Mouse (Mus musculus) liver, embryonic 14.5 days (tissue): Measurements from ENCODE around the gene March8. TPM values are rescaled to one million over a fixed set of nuclear protein-coding genes. Genes with fewer than 3 reads are reported as not detected.

Experiments
- ATAC-seq: fragments of 200-750 bp; cut with Nextera tagmentation; 2 replicates; pipeline ENCODE4 v1.8.0; 2017; ENCODE audit warnings: moderate number of reproducible peaks, mild to moderate bottlenecking, moderate library complexity; ENCODE audit not compliant: insufficient read depth
- DNase-seq, 3 experiments: peaks; one replicate each; pipeline ENCODE4 v3.0.0-alpha.2; 2012 to 2013; ENCODE audit warnings: low read depth in 3 of 3, low spot score in 3 of 3
- H3K27ac ChIP-seq: fragments of 300-500 bp; sonication (generic); 2 replicates; pipeline ENCODE4 v1.5.1; 2014; ENCODE audit warnings: moderate library complexity, mild to moderate bottlenecking, control low read depth, inconsistent platforms
- H3K27me3 ChIP-seq: fragments of 300-500 bp; sonication (generic); 2 replicates; pipeline ENCODE4 v1.6.1; 2014; ENCODE audit warnings: mild to moderate bottlenecking, low read length, moderate library complexity; ENCODE audit not compliant: control insufficient read depth, insufficient read depth
- H3K36me3 ChIP-seq: fragments of 300-500 bp; sonication (generic); replicated peaks from 2 replicates; pipeline ENCODE4 v1.6.1; 2014; ENCODE audit warnings: low read depth; ENCODE audit not compliant: control insufficient read depth, insufficient read depth
- H3K4me1 ChIP-seq, 2 experiments: fragments of 200-500 bp in 1 of 2; fragments of 300-500 bp in 1 of 2; sonication (generic) in 1 of 2; replicated peaks; 2 replicates each; pipeline ENCODE4 v1.6.1; 2012 to 2014; ENCODE audit warnings: antibody characterized with exemption in 1 of 2, inconsistent platforms in 1 of 2, low read length in 1 of 2; ENCODE audit not compliant: control insufficient read depth in 2 of 2, insufficient read depth in 2 of 2
- H3K4me2 ChIP-seq: fragments of 300-500 bp; sonication (generic); 2 replicates; pipeline ENCODE4 v1.6.1; 2014; ENCODE audit warnings: low read depth, mild to moderate bottlenecking, control low read depth, moderate library complexity
- H3K4me3 ChIP-seq, 2 experiments: fragments of 200-500 bp in 1 of 2; fragments of 300-500 bp in 1 of 2; sonication (generic) in 1 of 2; 2 replicates each; pipeline ENCODE4 v1.5.1; 2012 to 2014; ENCODE audit warnings: low read depth in 2 of 2, low read length in 2 of 2, mild to moderate bottlenecking in 2 of 2, control low read depth in 1 of 2, inconsistent platforms in 1 of 2, moderate library complexity in 1 of 2; ENCODE audit not compliant: insufficient read depth in 1 of 2
- H3K9ac ChIP-seq: fragments of 300-500 bp; sonication (generic); replicated peaks from 2 replicates; pipeline ENCODE4 v1.6.1; 2014; ENCODE audit warnings: mild to moderate bottlenecking, control low read depth, moderate library complexity
- H3K9me3 ChIP-seq: fragments of 300-500 bp; sonication (generic); 2 replicates; pipeline ENCODE4 v1.6.1; 2016; ENCODE audit warnings: low read length, mixed read lengths; ENCODE audit not compliant: control insufficient read depth
- CTCF ChIP-seq: IDR thresholded peaks from 2 replicates; pipeline ENCODE4 v1.5.1; 2016; ENCODE audit warnings: antibody characterized with exemption, low read depth, control low read depth
- EP300 ChIP-seq: IDR thresholded peaks from 2 replicates; pipeline ENCODE4 v1.6.1; 2016; ENCODE audit warnings: antibody characterized with exemption, low read depth
- WGBS: fragments of 180-500 bp; shearing (Covaris S2); extraction: QIAGEN DNeasy Blood & Tissue Kit; methylation state at CpG from one replicate; pipeline ENCODE4 v1.1.7; 2014; ENCODE audit not compliant: insufficient replicate concordance; 5-methylcytosine and 5-hydroxymethylcytosine counted together
- polyA plus RNA-seq, 2 experiments: library from polyadenylated mRNA; depleted of rRNA in 1 of 2; stranded (reverse) in 1 of 2; unstranded in 1 of 2; fragments of >200 nt; fragmentation: Nextera tagmentation in 1 of 2; extraction: Ambion mirVana in 1 of 2; gene quantifications; 2 replicates each; pipeline versions ENCODE4 v1.2.1 to v1.2.3; 2012 to 2014

The March8 gene
- polyA plus RNA-seq, 2 experiments, result 80.1 to 82.4 TPM

DNA sequence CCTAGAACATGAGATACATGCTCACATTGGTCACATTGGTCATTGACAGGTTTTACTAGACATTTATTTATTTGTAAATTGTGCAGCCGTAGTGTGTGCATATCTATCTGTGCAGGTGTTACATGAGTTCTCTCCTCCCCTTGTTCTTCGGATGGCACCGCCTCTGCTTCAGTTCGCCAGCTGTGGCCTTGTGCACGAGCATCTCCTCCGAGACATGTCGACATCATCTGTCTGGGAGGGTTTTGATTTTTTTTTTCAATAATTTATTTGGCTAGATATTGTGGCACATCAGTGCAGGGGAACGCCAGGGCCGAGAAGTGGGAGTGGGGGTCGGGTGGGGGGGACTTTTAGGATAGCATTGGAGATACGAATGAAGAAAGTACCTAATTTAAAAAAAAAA lies 30.1 kb downstream of the March8 start:
- TF ChIP-seq CTCF (no peak), EP300 (no peak)
- no peak overlapping the region for H3K4me2 ChIP-seq
- ATAC-seq (no peak), DNase-seq (no peak)
- H3K27me3 ChIP-seq, result no peaks in the 10 kb centered on the region
- H3K4me3 ChIP-seq, result no peak overlapping the region
- peaks cover 22% of the 10 kb centered on the region for H3K36me3 ChIP-seq
- peaks cover 30 to 35% of the 10 kb centered on the region in 2 experiments for H3K4me1 ChIP-seq
- H3K27ac ChIP-seq, result no peak overlapping the region
- WGBS, result 56% methylated on average over 11 of the region's 11 CpGs
- H3K9ac ChIP-seq, result no peak overlapping the region
- H3K9me3 ChIP-seq, result no peaks in the 10 kb centered on the region

DNA sequence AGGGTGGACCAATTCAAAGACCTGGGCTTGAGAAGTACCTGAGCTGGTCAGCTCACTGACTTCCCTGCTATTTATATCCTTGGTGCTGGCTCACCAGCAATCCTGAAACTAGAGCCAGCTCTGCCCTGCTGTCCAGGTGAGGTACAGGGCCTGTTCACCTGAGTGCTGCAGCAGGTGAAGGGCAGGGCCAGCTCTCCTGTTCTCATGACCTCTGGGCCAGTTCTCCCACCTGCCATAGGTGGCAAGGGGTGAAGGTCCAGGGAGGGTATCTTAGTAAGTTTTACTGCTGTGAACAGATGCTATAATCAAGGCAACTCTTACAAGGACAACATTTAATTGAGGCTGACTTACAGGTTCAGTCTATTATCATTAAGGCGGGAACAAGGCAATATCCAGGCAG lies 32.0 kb downstream of the March8 start:
- peak overlapping the region; percentile 84 for H3K27ac ChIP-seq
- H3K9ac ChIP-seq, result peak overlapping the region; percentile 53
- H3K9me3 ChIP-seq, result no peaks in the 10 kb centered on the region
- WGBS, result 69% methylated on average over 1 of the region's 1 CpGs
- H3K27me3 ChIP-seq, result no peaks in the 10 kb centered on the region
- H3K4me3 ChIP-seq, result peak overlapping the region; percentile 3; a peak in 3 of 4 replicates
- peaks cover 17% of the 10 kb centered on the region for H3K36me3 ChIP-seq
- H3K4me2 ChIP-seq, result peak overlapping the region; percentile 65
- DNase-seq (no peak), ATAC-seq (peak; percentile 16; the same call in 1 of the 2 replicates)
- TF ChIP-seq CTCF (no peak), EP300 (no peak)
- peaks cover 41 to 45% of the 10 kb centered on the region in 2 experiments for H3K4me1 ChIP-seq

DNA sequence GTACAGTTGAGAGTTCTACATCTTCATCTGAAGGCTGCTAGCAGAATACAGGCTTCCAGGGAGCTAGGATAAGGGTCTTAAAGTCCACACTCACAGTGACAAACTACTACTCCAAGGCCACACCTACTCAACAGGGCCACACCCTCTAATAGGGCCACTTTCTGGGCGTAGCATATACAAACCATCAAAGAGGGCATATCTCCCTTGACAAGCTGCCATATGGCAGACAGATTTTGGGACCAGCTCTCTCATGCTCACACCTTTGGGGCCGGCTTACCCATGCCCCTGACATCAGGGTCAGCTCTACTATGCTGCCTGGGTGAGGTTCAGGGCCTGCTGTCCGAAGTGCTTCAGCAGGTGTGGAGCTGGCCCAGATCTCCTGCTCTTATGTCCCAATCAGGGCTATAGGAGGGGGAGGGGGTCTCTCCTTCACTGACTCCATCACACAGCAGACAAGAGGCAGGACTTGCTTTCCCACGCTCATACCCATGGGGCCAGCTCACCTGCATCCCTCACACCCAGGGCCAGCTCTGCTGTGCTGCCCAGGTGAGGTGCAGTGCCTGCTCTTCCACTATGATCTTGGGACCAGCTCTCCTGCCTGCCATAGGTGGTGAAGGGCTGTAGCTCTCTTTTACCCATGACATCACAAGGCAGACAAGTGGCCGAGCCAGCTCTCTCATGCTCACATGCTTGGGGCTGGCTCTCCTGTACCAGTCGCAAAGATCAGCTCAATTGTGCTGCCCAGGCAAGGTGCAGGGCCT lies 32.6 kb downstream of the March8 start:
- ATAC-seq, result peak; percentile 98
- WGBS, result 53% methylated on average over 6 of the region's 6 CpGs
- Histone ChIP-seq H3K27me3 (no peaks in the 10 kb centered on the region), H3K4me3 (peak overlapping the region in 1 of 2 experiments; percentile 9; a peak in 1 of 4 replicates), H3K4me2 (peak overlapping the region; percentile 65), H3K9ac (peak overlapping the region; percentile 53), H3K4me1 (peaks cover 42 to 45% of the 10 kb centered on the region in 2 experiments), H3K27ac (peak overlapping the region; percentile 84), H3K9me3 (no peaks in the 10 kb centered on the region), H3K36me3 (peaks cover 16% of the 10 kb centered on the region)
- TF ChIP-seq EP300, result peak; percentile 80
- no peak for TF ChIP-seq CTCF
- DNase-seq, result peak; percentile 77 to 85 (median 83)

DNA sequence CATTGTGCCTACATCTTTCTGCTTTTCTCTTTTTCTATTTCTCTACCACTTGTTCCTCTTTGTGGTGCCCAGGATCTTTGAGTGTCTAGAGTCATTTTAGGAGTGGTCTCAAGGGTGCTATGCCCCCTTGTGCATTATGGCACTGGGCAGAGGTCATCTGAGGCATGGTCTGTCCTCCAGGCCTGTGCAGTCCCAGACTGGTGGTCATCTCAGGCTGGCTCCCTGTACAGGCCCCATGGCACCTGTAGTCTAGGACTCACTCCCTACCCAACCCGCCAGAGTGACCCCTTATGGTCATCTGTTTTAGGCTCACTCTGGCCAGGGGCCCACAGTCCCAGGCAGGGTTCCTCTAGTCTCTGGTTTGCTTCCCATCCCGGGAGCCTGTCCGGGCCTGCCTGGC lies 33.7 kb downstream of the March8 start:
- no peak for ATAC-seq
- WGBS, result 89% methylated on average over 3 of the region's 3 CpGs
- H3K4me1 ChIP-seq, result peaks cover 42 to 45% of the 10 kb centered on the region in 2 experiments

DNA sequence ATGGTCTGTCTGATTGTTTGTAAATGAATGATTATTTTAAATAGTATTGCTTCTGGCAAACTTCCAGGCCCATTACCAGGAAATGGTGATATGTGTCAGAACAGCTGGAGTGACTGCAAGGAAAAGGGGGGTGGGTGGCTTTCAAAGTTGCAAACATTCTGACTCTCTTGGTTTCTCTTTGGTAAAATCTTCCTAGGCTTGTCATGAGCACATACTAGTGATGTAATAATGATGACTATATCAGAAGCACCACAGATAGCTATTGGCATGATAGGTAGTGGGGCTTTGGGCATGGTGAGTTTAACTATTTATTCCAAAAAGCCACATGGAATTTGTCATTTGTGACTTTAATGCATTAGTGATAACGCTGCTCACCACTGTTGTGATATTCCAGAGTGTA lies 36.3 kb downstream of the March8 start:
- Histone ChIP-seq H3K36me3 (peaks cover 28% of the 10 kb centered on the region), H3K4me3 (no peak overlapping the region), H3K9me3 (no peaks in the 10 kb centered on the region), H3K9ac (no peak overlapping the region), H3K4me1 (peaks cover 34 to 36% of the 10 kb centered on the region in 2 experiments), H3K27ac (no peak overlapping the region), H3K4me2 (no peak overlapping the region), H3K27me3 (no peaks in the 10 kb centered on the region)
- TF ChIP-seq CTCF (no peak), EP300 (no peak)
- WGBS, result 94% methylated on average over 1 of the region's 1 CpGs
- ATAC-seq (no peak), DNase-seq (no peak)

More for the DNA sequence above, 33.7 kb downstream of the March8 start:
- Histone ChIP-seq H3K4me3 (no peak overlapping the region), H3K27me3 (no peaks in the 10 kb centered on the region), H3K4me2 (no peak overlapping the region), H3K36me3 (peaks cover 7% of the 10 kb centered on the region), H3K27ac (no peak overlapping the region), H3K9me3 (no peaks in the 10 kb centered on the region), H3K9ac (no peak overlapping the region)
- no peak for DNase-seq
- TF ChIP-seq EP300 (no peak), CTCF (no peak)
